Mouse (Mus musculus) intestine, embryonic 14.5 days (tissue): ENCODE measurements around the gene Fdps. TPM values are rescaled to one million over a fixed set of nuclear protein-coding genes. Genes with fewer than 3 reads are reported as not detected.

Source experiments
- ATAC-seq: fragments of 200-750 bp; cut with Nextera tagmentation; replicated peaks from 2 replicates; pipeline ENCODE4 v1.8.0; 2017; ENCODE audit warnings: low read depth, moderate number of reproducible peaks, moderate TSS enrichment, moderate library complexity; ENCODE audit not compliant: low FRiP score, low TSS enrichment
- DNase-seq: peaks from one replicate; pipeline ENCODE4 v3.0.0-alpha.2; 2018; ENCODE audit warnings: low spot score
- H3K27ac ChIP-seq: fragments of 300-500 bp; sonication (generic); 2 replicates; pipeline ENCODE4 v1.5.1; 2014; ENCODE audit warnings: low read depth, mild to moderate bottlenecking, control low read depth
- H3K27me3 ChIP-seq: fragments of 300-500 bp; sonication (generic); replicated peaks from 2 replicates; pipeline ENCODE4 v1.6.1; 2014; ENCODE audit warnings: low read length, control low read depth; ENCODE audit not compliant: control insufficient read depth, insufficient read depth
- H3K36me3 ChIP-seq: fragments of 300-500 bp; sonication (generic); 2 replicates; pipeline ENCODE4 v1.6.1; 2014; ENCODE audit warnings: low read length, control low read depth; ENCODE audit not compliant: control insufficient read depth, insufficient read depth
- H3K4me1 ChIP-seq: fragments of 300-500 bp; sonication (generic); replicated peaks from 2 replicates; pipeline ENCODE4 v1.6.1; 2014; ENCODE audit warnings: low read length, control low read depth, mixed read lengths; ENCODE audit not compliant: control insufficient read depth, insufficient read depth
- H3K4me2 ChIP-seq: fragments of 300-500 bp; sonication (generic); 2 replicates; pipeline ENCODE4 v1.6.1; 2014; ENCODE audit warnings: low read length
- H3K4me3 ChIP-seq: fragments of 300-500 bp; sonication (generic); 2 replicates; pipeline ENCODE4 v1.5.1; 2014; ENCODE audit warnings: low read depth, low read length, control low read depth, mixed read lengths
- H3K9ac ChIP-seq: fragments of 300-500 bp; sonication (generic); 2 replicates; pipeline ENCODE4 v1.6.1; 2014; ENCODE audit warnings: mild to moderate bottlenecking, low read length
- H3K9me3 ChIP-seq: fragments of 300-500 bp; sonication (generic); 2 replicates; pipeline ENCODE4 v1.6.1; 2016; ENCODE audit warnings: low read length, control low read depth; ENCODE audit not compliant: control insufficient read depth
- WGBS: fragments of 180-500 bp; shearing (Covaris S2); extraction: QIAGEN DNeasy Blood & Tissue Kit; methylation state at CpG from one replicate; pipeline ENCODE4 v1.1.7; 2014; 5-methylcytosine and 5-hydroxymethylcytosine counted together
- polyA plus RNA-seq: library from polyadenylated mRNA; unstranded; fragments of >200 nt; fragmentation: Nextera tagmentation; extraction: Ambion mirVana; gene quantifications from 2 replicates; pipeline ENCODE4 v1.2.1, GENCODE M21; 2014

Gene Fdps
- polyA plus RNA-seq, 1 experiment from 2014 or later = 412 TPM

- Histone ChIP-seq H3K27me3 (no peaks in the 10 kb centered on the region), H3K4me3 (no peak overlapping the region), H3K36me3 (no peaks in the 10 kb centered on the region), H3K27ac (no peak overlapping the region), H3K9ac (no peak overlapping the region), H3K4me1 (no peaks in the 10 kb centered on the region), H3K4me2 (no peak overlapping the region), H3K9me3 (no peaks in the 10 kb centered on the region)
- ATAC-seq = peak; percentile 50; the same call in 1 of the 2 replicates
- 69% methylated on average over 4 of the region's 4 CpGs for WGBS
- DNase-seq = peak; percentile 50
These were observed 11.3 kb upstream of the Fdps start for GRCm38 (mm10) chr3:89113058-89113457.

GRCm38 (mm10) chr3:89108146-89108545, 6.4 kb upstream of the Fdps start:
- WGBS = 56% methylated on average over 1 of the region's 1 CpGs
- no peak for ATAC-seq
- Histone ChIP-seq H3K4me1 (no peaks in the 10 kb centered on the region), H3K36me3 (no peaks in the 10 kb centered on the region), H3K9me3 (no peaks in the 10 kb centered on the region), H3K9ac (no peak overlapping the region), H3K4me3 (no peak overlapping the region), H3K27ac (no peak overlapping the region), H3K27me3 (no peaks in the 10 kb centered on the region), H3K4me2 (no peak overlapping the region)
- DNase-seq = no peak

GRCm38 (mm10) chr3:89107545-89107944, 5.8 kb upstream of the Fdps start:
- Histone ChIP-seq H3K9me3 (no peaks in the 10 kb centered on the region), H3K9ac (no peak overlapping the region), H3K4me2 (no peak overlapping the region), H3K27me3 (no peaks in the 10 kb centered on the region), H3K27ac (no peak overlapping the region), H3K36me3 (no peaks in the 10 kb centered on the region), H3K4me3 (no peak overlapping the region), H3K4me1 (peaks cover 2% of the 10 kb centered on the region; the same call in 1 of the 2 replicates)
- no peak for DNase-seq
- ATAC-seq = no peak
- WGBS = 53% methylated on average over 3 of the region's 3 CpGs

GRCm38 (mm10) chr3:89106881-89107280, 5.1 kb upstream of the Fdps start:
- peaks cover 6% of the 10 kb centered on the region; the same call in 1 of the 2 replicates for H3K4me1 ChIP-seq
- DNase-seq = no peak
- no peaks in the 10 kb centered on the region for H3K36me3 ChIP-seq
- no peak overlapping the region for H3K27ac ChIP-seq
- H3K9ac ChIP-seq = no peak overlapping the region
- H3K9me3 ChIP-seq = no peaks in the 10 kb centered on the region
- no peaks in the 10 kb centered on the region for H3K27me3 ChIP-seq
- ATAC-seq = no peak
- H3K4me3 ChIP-seq = no peak overlapping the region
- no peak overlapping the region for H3K4me2 ChIP-seq

GRCm38 (mm10) chr3:89103291-89103595, 1.5 kb upstream of the Fdps start:
- Histone ChIP-seq H3K27ac (0 out of 2 replicates have a peak overlapping the region, but pooled peaks have one; percentile 73), H3K36me3 (peaks cover 17% of the 10 kb centered on the region)
- WGBS = 63% methylated on average over 4 of the region's 4 CpGs

GRCm38 (mm10) chr3:89102495-89103290, 934 bp upstream of the Fdps start:
- Histone ChIP-seq H3K9ac (no peak overlapping the region), H3K4me1 (peaks cover 20% of the 10 kb centered on the region), H3K27ac (peak overlapping the region; percentile 73), H3K9me3 (no peaks in the 10 kb centered on the region), H3K27me3 (no peaks in the 10 kb centered on the region), H3K4me3 (peak overlapping the region; percentile 88), H3K4me2 (peak overlapping the region; percentile 65), H3K36me3 (peaks cover 22% of the 10 kb centered on the region)
- no peak for DNase-seq
- WGBS = 55% methylated on average over 12 of the region's 12 CpGs
- no peak for ATAC-seq

More at GRCm38 (mm10) chr3:89103291-89103595, 1.5 kb upstream of the Fdps start:
- Histone ChIP-seq H3K27me3 (no peaks in the 10 kb centered on the region), H3K4me1 (peaks cover 20% of the 10 kb centered on the region), H3K9me3 (no peaks in the 10 kb centered on the region), H3K9ac (no peak overlapping the region), H3K4me3 (no peak overlapping the region), H3K4me2 (no peak overlapping the region)
- ATAC-seq (no peak), DNase-seq (no peak)

GRCm38 (mm10) chr3:89101459-89101811, 324 bp downstream of the Fdps start:
- ATAC-seq = peak; percentile 38; the same call in 1 of the 2 replicates
- H3K9ac ChIP-seq = peak overlapping the region; percentile 60
- no peak for DNase-seq
- H3K27ac ChIP-seq = peak overlapping the region; percentile 55
- H3K36me3 ChIP-seq = peaks cover 35% of the 10 kb centered on the region
- peak overlapping the region; percentile 84 for H3K4me2 ChIP-seq
- peak overlapping the region; percentile 88 for H3K4me3 ChIP-seq
- H3K9me3 ChIP-seq = no peaks in the 10 kb centered on the region
- peaks cover 20% of the 10 kb centered on the region for H3K4me1 ChIP-seq
- no peaks in the 10 kb centered on the region for H3K27me3 ChIP-seq
- WGBS = under 1% methylated on average over 19 of the region's 19 CpGs

GRCm38 (mm10) chr3:89100811-89101210, 948 bp downstream of the Fdps start, which contains the start of gene Gm43738:
Gene Gm43738, minus strand, starts transcription at chr3:89101099.
- Histone ChIP-seq H3K9ac (peak within 1 kb of the TSS; percentile 60), H3K27ac (peak within 1 kb of the TSS; percentile 73), H3K36me3 (peaks cover 41% of the 10 kb centered on the region), H3K27me3 (no peaks in the 10 kb centered on the region), H3K4me1 (peaks cover 20% of the 10 kb centered on the region), H3K4me2 (peak within 1 kb of the TSS; percentile 84), H3K9me3 (no peaks in the 10 kb centered on the region), H3K4me3 (peak within 1 kb of the TSS; percentile 88)
- DNase-seq (no peak), ATAC-seq (no peak)
- 40% methylated on average over 7 of the region's 7 CpGs for WGBS

GRCm38 (mm10) chr3:89094021-89094420, 7.7 kb downstream of the Fdps start:
- Histone ChIP-seq H3K9me3 (no peaks in the 10 kb centered on the region), H3K4me1 (0 out of 2 replicates have a peak, but pooled peaks cover 7% of the 10 kb centered on the region), H3K36me3 (peaks cover 47% of the 10 kb centered on the region), H3K27ac (no peak overlapping the region), H3K9ac (no peak overlapping the region), H3K27me3 (peaks cover 15% of the 10 kb centered on the region), H3K4me2 (no peak overlapping the region), H3K4me3 (no peak overlapping the region)
- 80% methylated on average over 10 of the region's 10 CpGs for whole genome bisulfite sequencing
- ATAC-seq (no peak), DNase-seq (no peak)
